Mouse (Mus musculus): Measurements from ENCODE around the gene Olfr750. TPM values are rescaled to one million over a fixed set of nuclear protein-coding genes. Genes with fewer than 3 reads are reported as not detected.
A peak's percentile ranks its signal among the peaks of the same experiment; 100 is the strongest.
"Not testable (repeated sequence)": the region's sequence is repeated elsewhere in the genome, so short reads cannot be mapped to it uniquely, and the experiment has no call there.

Gene Olfr750
- polyA plus RNA-seq (2015; fragmentation: Nextera tagmentation; extraction: Ambion mirVana) = not detected in 2 replicates

DNA sequence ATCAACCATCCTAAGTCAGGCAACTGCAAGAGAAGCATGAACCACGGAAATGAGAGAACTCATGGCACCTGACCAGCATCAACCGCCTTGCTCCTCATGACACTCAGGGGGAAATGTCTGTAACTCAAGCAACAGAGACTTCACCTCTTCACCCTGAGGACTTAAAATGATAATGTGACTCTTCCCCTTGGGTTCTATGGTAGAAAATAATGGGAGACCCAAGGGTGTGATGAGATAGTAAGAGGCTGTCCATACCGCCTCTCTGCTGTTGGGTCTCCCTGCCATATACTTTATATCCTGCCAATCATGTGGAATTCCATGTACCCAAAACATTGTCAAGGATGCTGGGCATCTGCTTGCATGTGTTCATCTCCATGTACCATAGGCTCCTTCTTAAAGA lies at the start of gene Olfr750:
Gene Olfr750, minus strand, starts transcription at position 101 of the 400 bp plus-strand sequence.
- Histone ChIP-seq H3K27me3 (replicated peaks) (peaks cover 22% of the 10 kb centered on the region), H3K27ac (replicated peaks) (no peak within 1 kb of the TSS), H3K4me1 (no peaks in the 10 kb centered on the region), H3K9me3 (no peaks in the 10 kb centered on the region), H3K4me3 (no peak within 1 kb of the TSS), H3K9ac (no peak within 1 kb of the TSS), H3K4me2 (no peak within 1 kb of the TSS), H3K36me3 (no peaks in the 10 kb centered on the region)
- 73% methylated on average over 3 of the region's 3 CpGs for WGBS
- ATAC-seq (ENCODE audit: extremely low read depth, insufficient number of reproducible peaks, low FRiP score, low TSS enrichment) = no peak

DNA sequence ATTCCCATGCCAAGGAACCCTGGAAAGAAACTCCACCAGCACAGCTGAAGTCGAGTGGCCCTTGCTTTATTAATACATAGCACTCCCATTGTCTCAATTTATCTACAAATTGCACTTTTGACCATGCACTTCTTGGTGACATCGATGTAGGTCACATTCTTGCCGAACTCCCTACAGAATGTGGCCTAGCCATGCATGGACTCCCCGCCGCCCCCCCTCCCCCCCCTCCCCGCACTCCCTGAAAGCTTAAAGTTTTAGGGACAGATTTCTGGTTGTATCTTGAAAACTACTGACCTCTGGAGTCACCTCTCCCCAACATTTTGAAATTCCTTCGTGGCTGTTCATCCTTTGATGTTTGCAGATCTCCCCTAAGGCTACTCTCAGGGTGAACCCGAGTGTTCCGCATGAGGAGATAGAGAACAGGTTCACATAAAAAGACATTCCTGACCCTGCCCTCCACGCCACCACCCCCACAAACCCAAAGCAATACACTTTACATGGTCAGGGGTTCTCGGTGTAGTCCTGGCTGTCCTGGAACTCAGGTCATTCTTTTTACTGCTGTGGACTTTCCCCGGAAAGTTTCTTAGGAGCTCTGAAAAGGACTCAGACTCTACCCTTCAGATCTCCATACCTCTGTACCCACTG lies 39.8 kb upstream of the Olfr750 start, which contains the start of gene Eddm3b:
Gene Eddm3b, plus strand, starts transcription at position 511 of the 645 bp plus-strand sequence.
- Histone ChIP-seq H3K4me1 (peaks cover 13% of the 10 kb centered on the region), H3K36me3 (no peaks in the 10 kb centered on the region), H3K9ac (no peak within 1 kb of the TSS), H3K27ac (replicated peaks) (no peak within 1 kb of the TSS), H3K27me3 (replicated peaks) (no peaks in the 10 kb centered on the region), H3K9me3 (no peaks in the 10 kb centered on the region), H3K4me3 (no peak within 1 kb of the TSS), H3K4me2 (peak within 1 kb of the TSS; percentile 18; the same call in 1 of the 2 replicates)
- WGBS = 52% methylated on average over 12 of the region's 12 CpGs
- ATAC-seq (ENCODE audit: extremely low read depth, insufficient number of reproducible peaks, low FRiP score, low TSS enrichment) = no peak

DNA sequence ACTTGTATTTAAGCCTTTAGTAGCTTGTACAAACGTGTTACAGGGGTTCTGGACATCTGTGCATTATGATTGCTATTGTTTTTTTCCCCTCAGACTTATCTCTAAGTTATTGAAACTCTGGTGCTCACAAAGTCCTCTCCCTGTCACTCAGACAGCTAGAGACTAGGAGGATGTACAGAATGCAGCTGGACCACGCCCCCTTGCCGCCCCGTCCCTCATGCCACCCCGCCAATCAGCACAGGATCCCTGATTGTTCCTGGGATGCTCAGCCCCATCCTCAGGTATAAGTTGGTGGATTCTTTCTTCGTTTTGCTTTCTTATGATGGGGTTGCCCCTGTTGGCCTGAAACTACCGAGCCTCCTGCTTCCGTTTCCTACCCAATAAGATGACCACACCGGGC lies 39.2 kb upstream of the Olfr750 start:
- 47% methylated on average over 9 of the region's 9 CpGs for whole genome bisulfite sequencing
- Histone ChIP-seq H3K9me3 (no peaks in the 10 kb centered on the region), H3K4me2 (peak overlapping the region; percentile 18; the same call in 1 of the 2 replicates), H3K27me3 (replicated peaks) (no peaks in the 10 kb centered on the region), H3K9ac (no peak overlapping the region), H3K4me1 (peaks cover 13% of the 10 kb centered on the region), H3K27ac (replicated peaks) (no peak overlapping the region), H3K36me3 (no peaks in the 10 kb centered on the region), H3K4me3 (no peak overlapping the region)
- no peak for ATAC-seq (ENCODE audit: extremely low read depth, insufficient number of reproducible peaks, low FRiP score, low TSS enrichment)

DNA sequence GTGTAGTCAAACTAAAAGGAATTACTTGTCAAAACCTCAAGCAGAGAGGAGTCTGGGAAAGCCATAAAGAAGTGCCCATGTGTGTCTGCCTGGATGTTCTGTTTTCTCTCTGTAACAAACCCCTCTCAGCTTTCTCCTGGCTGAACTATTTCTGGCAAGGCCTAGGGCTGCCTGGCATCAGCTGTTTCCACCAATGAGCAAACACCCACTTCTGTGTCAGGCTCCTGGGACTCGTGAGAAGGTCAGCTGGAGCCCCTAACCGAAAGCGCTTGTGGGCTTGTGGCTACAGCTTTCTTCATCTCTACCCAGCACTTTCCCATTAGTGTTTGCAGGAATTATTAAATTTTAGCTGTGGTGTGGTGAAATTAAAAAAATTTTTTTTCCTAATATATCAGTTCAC lies 37.7 kb upstream of the Olfr750 start:
- H3K27ac ChIP-seq (replicated peaks) = peak overlapping the region; percentile 53
- no peaks in the 10 kb centered on the region for H3K27me3 ChIP-seq (replicated peaks)
- H3K4me2 ChIP-seq = peak overlapping the region; percentile 9; the same call in 1 of the 2 replicates
- H3K36me3 ChIP-seq = no peaks in the 10 kb centered on the region
- H3K9me3 ChIP-seq = no peaks in the 10 kb centered on the region
- no peak overlapping the region for H3K9ac ChIP-seq
- H3K4me1 ChIP-seq = peaks cover 13% of the 10 kb centered on the region
- 35% methylated on average over 3 of the region's 3 CpGs for WGBS
- no peak overlapping the region for H3K4me3 ChIP-seq
- peak; percentile 58; the same call in 1 of the 2 replicates for ATAC-seq (ENCODE audit: extremely low read depth, insufficient number of reproducible peaks, low FRiP score, low TSS enrichment)

DNA sequence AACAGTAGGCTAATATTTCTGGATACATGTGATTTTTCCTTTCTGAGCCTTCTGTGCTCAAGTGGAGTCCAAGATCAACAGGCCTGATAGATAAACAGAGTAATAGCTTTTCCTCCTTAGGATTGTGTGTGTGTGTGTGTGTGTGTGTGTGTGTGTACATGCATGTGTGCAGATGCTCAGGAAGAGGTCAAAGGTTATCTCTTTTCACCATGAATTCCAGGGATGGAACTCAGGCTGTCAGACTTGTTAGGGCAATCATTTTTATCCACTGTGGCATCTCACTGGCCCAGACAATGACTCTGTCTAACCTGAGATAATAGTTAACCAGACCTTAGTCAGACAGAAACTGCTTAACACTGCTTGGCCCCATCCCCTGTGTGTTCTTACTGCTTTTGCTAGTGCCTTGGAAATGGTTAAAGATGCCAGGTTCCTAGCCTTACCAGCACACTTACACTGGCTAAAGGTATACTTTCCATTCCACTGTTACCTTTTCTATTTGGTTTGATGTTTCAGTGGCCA lies 32.3 kb upstream of the Olfr750 start:
- peaks cover 10% of the 10 kb centered on the region for H3K36me3 ChIP-seq
- H3K4me1 ChIP-seq = no peaks in the 10 kb centered on the region
- H3K27me3 ChIP-seq (replicated peaks) = no peaks in the 10 kb centered on the region
- no peaks in the 10 kb centered on the region for H3K9me3 ChIP-seq
- no peak for ATAC-seq (ENCODE audit: extremely low read depth, insufficient number of reproducible peaks, low FRiP score, low TSS enrichment)
- no peak overlapping the region for H3K9ac ChIP-seq
- no peak overlapping the region for H3K4me3 ChIP-seq
- no peak overlapping the region for H3K4me2 ChIP-seq
- H3K27ac ChIP-seq (replicated peaks) = no peak overlapping the region

DNA sequence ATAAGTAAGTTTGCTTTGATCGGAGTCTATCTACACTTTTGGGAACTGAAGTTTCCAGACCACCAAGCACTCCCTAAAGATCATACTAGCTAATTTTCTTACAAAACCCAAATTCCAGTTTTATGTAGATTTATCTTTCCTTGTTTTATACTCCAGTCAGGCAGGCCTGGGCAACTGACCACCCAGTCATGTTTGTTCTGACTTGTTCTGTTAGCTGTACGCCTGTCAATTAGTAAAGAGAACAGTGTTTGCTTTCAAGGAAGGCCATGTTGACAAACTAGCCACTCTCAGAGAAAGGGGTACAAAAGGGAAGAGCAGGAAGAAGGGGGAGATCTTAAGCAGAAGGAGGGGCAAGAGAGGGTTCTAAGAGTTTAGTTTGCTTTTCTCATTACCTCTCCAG lies 30.1 kb upstream of the Olfr750 start:
- Histone ChIP-seq H3K9me3 (no peaks in the 10 kb centered on the region), H3K27me3 (replicated peaks) (no peaks in the 10 kb centered on the region), H3K27ac (replicated peaks) (no peak overlapping the region), H3K36me3 (peaks cover 10% of the 10 kb centered on the region), H3K4me2 (no peak overlapping the region), H3K4me1 (no peaks in the 10 kb centered on the region), H3K9ac (no peak overlapping the region), H3K4me3 (no peak overlapping the region)
- no peak for ATAC-seq (ENCODE audit: extremely low read depth, insufficient number of reproducible peaks, low FRiP score, low TSS enrichment)
- WGBS = 82% methylated on average over 2 of the region's 2 CpGs

DNA sequence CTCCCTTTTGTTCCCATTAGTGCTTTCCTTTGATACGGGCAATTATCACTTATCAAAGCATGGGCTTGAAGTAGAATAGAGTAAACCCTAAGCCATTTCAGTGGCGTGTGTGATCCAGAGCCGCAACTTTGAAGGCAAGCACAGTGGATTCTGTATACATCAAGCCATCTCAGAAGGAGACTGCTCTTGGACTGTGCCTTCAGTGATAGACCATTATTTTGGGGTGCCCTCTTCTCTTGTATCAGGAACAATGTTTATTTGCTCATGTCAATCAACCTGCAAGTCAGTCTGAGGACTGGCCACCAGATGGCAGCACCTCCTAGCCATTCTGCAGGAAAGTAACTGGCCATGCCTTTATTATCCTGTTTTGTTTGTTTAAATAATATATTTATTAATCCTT lies 29.0 kb upstream of the Olfr750 start:
- no peaks in the 10 kb centered on the region for H3K27me3 ChIP-seq (replicated peaks)
- H3K4me3 ChIP-seq = no peak overlapping the region
- peaks cover 10% of the 10 kb centered on the region for H3K36me3 ChIP-seq
- no peak for ATAC-seq (ENCODE audit: extremely low read depth, insufficient number of reproducible peaks, low FRiP score, low TSS enrichment)
- H3K4me2 ChIP-seq = no peak overlapping the region
- no peaks in the 10 kb centered on the region for H3K9me3 ChIP-seq
- H3K4me1 ChIP-seq = no peaks in the 10 kb centered on the region
- no peak overlapping the region for H3K27ac ChIP-seq (replicated peaks)
- WGBS = 56% methylated on average over 3 of the region's 3 CpGs
- no peak overlapping the region for H3K9ac ChIP-seq

DNA sequence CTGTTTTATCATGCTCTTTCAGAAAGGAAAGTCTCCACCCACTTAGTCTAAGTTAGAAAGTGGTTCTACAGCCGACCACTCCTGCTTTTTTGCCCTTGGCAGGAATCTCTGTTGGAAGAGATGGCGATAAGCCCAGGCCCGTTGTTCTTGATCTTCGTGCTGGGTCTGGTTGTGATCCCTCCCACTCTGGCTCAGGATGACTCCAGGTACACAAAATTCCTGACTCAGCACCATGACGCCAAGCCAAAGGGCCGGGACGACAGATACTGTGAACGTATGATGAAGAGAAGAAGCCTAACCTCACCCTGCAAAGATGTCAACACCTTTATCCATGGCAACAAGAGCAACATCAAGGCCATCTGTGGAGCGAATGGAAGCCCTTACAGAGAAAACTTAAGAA lies 27.0 kb upstream of the Olfr750 start:
- peaks cover 10% of the 10 kb centered on the region for H3K36me3 ChIP-seq
- no peak overlapping the region for H3K27ac ChIP-seq (replicated peaks)
- WGBS = 58% methylated on average over 9 of the region's 9 CpGs
- no peak overlapping the region for H3K9ac ChIP-seq
- H3K4me3 ChIP-seq = no peak overlapping the region
- no peak overlapping the region for H3K4me2 ChIP-seq
- no peaks in the 10 kb centered on the region for H3K9me3 ChIP-seq
- no peak for ATAC-seq (ENCODE audit: extremely low read depth, insufficient number of reproducible peaks, low FRiP score, low TSS enrichment)
- no peaks in the 10 kb centered on the region for H3K27me3 ChIP-seq (replicated peaks)
- no peaks in the 10 kb centered on the region for H3K4me1 ChIP-seq

DNA sequence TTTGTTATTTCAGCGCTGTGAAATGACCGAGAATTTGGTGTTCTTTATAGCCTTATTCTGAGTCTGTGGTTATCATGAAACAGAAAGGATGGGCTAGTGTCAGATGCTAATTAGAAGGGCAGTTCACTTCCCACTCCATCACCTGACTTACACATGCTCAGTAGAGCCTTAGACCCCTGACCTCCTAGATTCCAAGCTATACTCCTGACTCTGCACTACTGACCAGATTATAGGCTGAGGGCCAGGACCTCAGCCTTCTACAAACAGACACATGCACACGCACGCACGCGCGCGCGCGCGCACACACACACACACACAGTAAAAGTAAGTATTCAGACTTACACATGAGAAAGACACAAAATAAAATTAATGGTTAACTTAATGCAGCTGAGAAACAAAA lies 24.7 kb upstream of the Olfr750 start:
- ATAC-seq (ENCODE audit: extremely low read depth, insufficient number of reproducible peaks, low FRiP score, low TSS enrichment) = no peak
- WGBS = 90% methylated on average over 11 of the region's 11 CpGs
- no peaks in the 10 kb centered on the region for H3K36me3 ChIP-seq

DNA sequence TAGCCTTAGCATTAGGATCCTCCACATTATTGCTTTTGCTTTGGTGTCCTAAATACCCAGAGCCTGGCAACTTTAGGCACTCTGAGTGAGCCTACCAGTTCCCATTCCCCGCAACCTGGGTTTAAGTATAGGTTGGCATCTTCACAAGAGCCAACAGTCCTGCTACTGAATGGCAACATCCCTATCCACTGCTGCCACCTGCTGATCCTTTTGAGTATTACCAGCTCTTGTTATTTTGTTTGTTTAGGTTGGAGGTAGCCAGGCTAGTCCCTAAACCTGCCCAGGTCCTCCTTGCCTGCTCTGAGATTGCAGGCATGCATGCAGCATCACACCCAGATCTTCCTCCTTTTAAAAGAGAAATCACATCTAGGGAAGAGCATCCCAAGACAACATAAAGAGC lies 24.1 kb upstream of the Olfr750 start:
- H3K4me2 ChIP-seq; H3K4me1 ChIP-seq; H3K9me3 ChIP-seq; H3K36me3 ChIP-seq; H3K27ac ChIP-seq (replicated peaks); ATAC-seq (ENCODE audit: extremely low read depth, insufficient number of reproducible peaks, low FRiP score, low TSS enrichment); H3K27me3 ChIP-seq (replicated peaks); H3K4me3 ChIP-seq; H3K9ac ChIP-seq: not testable (repeated sequence)
- 24% methylated on average over 1 of the region's 1 CpGs for WGBS

More for the DNA sequence above, 24.7 kb upstream of the Olfr750 start:
- H3K4me1 ChIP-seq = no peaks in the 10 kb centered on the region
- H3K9me3 ChIP-seq = no peaks in the 10 kb centered on the region
- no peak overlapping the region for H3K4me2 ChIP-seq
- no peaks in the 10 kb centered on the region for H3K27me3 ChIP-seq (replicated peaks)
- no peak overlapping the region for H3K27ac ChIP-seq (replicated peaks)
- H3K9ac ChIP-seq = no peak overlapping the region
- H3K4me3 ChIP-seq = no peak overlapping the region

DNA sequence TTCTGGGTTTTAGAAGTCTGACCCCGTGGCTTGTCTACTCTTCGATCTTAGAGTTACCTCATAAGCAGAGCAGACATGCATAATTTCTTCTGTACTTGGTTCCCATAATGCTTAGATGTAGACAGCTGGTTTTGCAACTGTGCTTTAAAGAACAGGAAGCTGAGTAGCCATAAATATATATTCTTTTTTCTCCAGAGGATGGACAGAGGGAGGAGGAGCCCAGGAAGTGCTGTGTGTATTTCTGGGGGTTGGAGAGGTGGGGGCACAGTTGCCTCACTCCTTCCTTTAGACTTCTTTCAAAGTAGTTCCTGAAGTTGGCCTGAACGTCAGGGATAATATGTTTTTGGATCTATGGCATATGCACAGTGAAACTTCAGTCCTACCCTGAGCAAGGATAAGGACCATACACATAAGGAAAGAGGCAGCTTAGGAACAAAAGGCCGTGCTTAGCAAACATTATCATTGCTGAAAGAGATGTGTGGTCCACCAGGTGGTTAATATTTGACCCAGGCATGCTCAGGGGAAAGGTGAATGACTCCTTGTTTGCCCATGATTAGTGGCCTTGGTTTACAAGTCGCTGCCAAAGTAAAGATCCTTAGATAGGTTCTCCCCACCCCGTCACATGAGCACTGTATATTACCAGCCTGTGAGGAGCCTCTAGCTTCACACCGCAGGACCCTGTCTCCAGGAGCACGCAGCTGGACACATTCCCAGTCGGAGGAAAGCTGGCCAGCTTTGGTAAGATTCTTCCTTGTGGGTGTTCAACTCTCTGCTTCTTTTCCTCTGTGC lies 21.7 kb upstream of the Olfr750 start:
- no peaks in the 10 kb centered on the region for H3K36me3 ChIP-seq
- no peak overlapping the region for H3K4me2 ChIP-seq
- H3K4me1 ChIP-seq = peaks cover 9% of the 10 kb centered on the region
- H3K27me3 ChIP-seq (replicated peaks) = no peaks in the 10 kb centered on the region
- H3K9ac ChIP-seq = no peak overlapping the region
- ATAC-seq (ENCODE audit: extremely low read depth, insufficient number of reproducible peaks, low FRiP score, low TSS enrichment) = no peak
- no peak overlapping the region for H3K27ac ChIP-seq (replicated peaks)
- no peaks in the 10 kb centered on the region for H3K9me3 ChIP-seq
- 59% methylated on average over 9 of the region's 9 CpGs for WGBS
- no peak overlapping the region for H3K4me3 ChIP-seq

All from heart, embryonic 13.5 days (tissue).